Mouse (Mus musculus) adrenal gland, postnatal 14 days (tissue): ENCODE measurements around the gene Slc7a5. TPM values are rescaled to one million over a fixed set of nuclear protein-coding genes. Genes with fewer than 3 reads are reported as not detected.

ENCODE experiments used
- DNase-seq: peaks from one replicate; pipeline ENCODE4 v3.0.0; 2021; ENCODE audit warnings: mixed read lengths
- total RNA-seq: library from RNA; stranded (reverse); gene quantifications from 2 replicates; pipeline ENCODE4 v1.2.3, GENCODE M21; 2021

Gene Slc7a5
- total RNA-seq, 1 experiment from 2014 or later, result 41.4 TPM

GRCm38 (mm10) chr8:121884181-121884580 is 23.3 kb downstream of the Slc7a5 start:
- no peak for DNase-seq

- DNase-seq, result no peak
Measured at GRCm38 (mm10) chr8:121881921-121882320, 25.6 kb downstream of the Slc7a5 start.

DNA sequence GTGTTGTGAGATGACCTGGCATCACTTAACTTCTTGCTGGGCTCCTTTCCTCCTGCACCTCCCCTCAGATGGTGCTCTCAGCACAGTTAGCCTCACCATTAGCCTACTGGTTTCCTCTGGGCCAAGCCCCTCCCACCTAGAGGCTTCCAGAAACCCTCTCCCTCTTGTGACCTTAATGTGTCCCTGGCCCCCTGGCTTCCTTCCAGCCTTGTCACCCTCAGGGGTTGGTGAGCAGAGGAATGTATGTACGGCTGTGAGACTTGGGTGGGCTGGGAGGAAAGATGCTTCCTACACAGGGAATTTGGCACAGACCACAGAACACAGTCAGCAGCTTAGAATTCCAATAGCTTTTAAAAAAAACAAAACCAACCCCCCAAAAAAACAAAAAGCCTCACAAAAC is 26.7 kb downstream of the Slc7a5 start:
- DNase-seq, result no peak

DNA sequence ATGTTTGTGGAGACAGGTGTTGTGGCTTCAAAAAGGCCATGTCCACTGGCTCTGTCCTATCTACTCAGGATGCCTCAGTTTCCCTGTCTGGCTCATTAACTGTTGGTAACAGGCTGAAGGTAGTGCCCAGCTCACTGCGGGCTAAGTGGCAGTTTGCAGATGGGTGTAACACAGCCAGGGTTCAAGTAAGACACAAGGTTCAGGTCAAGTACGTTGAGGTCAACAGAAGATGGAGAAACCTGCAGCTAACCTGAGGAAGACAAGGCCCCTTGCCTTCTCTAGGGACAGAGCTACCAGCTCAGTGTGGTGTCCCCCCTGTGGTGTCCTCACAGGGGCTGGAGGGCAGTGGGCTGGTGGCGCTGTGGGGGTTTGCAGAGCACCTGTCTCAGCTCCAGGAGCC is 27.8 kb downstream of the Slc7a5 start:
- no peak for DNase-seq

GRCm38 (mm10) chr8:121877828-121878480 is 29.5 kb downstream of the Slc7a5 start:
- DNase-seq, result no peak

- DNase-seq, result no peak
Measured at GRCm38 (mm10) chr8:121877212-121877611, 30.3 kb downstream of the Slc7a5 start.

DNA sequence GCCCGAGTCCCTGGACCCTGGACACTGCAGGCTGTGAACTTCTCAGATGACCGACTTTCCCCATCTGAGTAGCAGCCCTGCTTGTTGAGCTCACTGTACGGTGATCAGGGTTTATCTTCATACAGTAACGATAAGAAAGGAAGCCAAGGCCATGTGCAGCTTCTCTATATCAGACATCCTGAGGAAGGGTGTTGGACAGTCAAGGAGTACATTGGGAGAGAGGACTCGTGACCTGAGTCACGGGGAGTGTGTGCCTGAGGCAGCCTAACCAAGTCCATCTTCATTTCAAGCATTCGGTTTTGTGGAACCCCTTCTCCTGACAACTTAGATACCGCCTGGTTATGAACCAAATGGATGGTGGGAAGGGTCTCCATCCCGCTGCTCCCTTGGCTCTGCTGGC is 32.0 kb downstream of the Slc7a5 start:
- no peak for DNase-seq

- no peak for DNase-seq
Measured at GRCm38 (mm10) chr8:121875045-121875444, 32.4 kb downstream of the Slc7a5 start.

- peak; percentile 82 for DNase-seq
Measured at GRCm38 (mm10) chr8:121874031-121874430, 33.5 kb downstream of the Slc7a5 start.

DNA sequence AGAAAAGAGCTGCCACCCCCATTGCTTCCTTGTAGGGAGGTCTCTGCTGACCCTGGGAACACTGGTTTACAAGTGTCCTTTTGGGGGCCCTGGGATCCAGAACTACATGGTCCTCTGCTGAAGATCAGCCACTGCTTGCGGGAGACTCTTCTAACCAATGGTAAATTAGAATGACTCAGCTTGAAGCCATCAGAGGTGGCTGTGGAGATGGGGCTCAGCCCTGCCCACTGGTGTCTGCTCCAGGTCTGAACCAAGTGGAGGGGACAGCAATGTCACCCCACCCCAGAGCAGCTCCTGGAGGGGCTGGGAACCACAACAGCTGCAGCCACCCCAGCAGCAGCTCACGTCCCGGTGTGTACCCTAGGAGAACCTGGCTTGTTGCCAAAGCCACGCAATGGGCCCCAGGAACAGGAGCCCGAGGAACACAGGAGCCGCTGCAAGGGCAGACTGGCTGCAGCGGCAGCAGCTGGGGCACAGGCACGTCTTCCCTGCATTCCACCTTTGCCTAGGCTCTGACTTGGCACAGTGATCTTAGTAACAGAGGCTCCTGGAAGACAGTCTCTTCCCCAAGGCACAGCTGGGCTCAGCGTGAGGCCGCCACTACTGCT is 35.6 kb downstream of the Slc7a5 start:
- peak; percentile 66 for DNase-seq

GRCm38 (mm10) chr8:121870190-121870589 is 37.3 kb downstream of the Slc7a5 start:
- no peak for DNase-seq

DNA sequence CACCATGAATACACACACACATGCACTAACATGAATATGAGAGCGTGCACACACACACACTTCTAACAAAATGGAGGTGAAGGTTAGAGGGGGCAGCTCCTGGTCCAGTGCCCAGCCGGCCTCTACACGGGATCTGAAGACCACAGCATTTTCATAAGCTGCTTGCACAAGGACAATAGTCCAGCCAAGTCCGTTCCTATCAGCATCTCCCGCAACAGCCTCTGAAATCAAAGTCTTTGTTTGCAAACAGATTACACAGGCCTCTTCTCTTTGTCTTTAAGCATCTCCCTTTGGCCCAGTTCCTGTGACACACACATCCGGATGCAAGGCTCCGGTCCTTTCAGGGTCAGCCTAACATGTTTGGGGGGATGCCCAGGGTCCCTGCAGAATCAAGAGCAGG is 38.6 kb downstream of the Slc7a5 start:
- DNase-seq, result no peak

- DNase-seq, result peak; percentile 80
Measured at GRCm38 (mm10) chr8:121868196-121868595, 39.3 kb downstream of the Slc7a5 start.

DNA sequence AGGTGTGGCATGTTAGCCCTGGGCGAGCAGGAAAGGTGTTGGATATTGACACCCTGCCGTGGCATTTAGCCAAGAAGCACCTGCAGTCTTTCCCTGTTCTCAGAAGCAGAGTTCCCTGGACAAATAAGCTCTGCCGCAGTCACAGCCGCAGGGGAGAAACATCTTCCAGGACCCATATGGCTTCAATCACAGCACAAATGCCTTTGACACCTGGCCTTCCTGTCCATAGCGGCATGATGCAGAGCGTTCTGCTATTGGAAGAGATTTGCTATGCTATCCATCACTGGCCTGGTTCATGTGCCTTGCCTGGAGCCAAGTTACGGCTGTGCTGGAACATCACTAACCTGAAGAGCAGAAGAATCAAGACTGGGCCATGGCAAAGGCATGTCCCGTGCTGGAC is 42.1 kb downstream of the Slc7a5 start:
- no peak for DNase-seq

DNA sequence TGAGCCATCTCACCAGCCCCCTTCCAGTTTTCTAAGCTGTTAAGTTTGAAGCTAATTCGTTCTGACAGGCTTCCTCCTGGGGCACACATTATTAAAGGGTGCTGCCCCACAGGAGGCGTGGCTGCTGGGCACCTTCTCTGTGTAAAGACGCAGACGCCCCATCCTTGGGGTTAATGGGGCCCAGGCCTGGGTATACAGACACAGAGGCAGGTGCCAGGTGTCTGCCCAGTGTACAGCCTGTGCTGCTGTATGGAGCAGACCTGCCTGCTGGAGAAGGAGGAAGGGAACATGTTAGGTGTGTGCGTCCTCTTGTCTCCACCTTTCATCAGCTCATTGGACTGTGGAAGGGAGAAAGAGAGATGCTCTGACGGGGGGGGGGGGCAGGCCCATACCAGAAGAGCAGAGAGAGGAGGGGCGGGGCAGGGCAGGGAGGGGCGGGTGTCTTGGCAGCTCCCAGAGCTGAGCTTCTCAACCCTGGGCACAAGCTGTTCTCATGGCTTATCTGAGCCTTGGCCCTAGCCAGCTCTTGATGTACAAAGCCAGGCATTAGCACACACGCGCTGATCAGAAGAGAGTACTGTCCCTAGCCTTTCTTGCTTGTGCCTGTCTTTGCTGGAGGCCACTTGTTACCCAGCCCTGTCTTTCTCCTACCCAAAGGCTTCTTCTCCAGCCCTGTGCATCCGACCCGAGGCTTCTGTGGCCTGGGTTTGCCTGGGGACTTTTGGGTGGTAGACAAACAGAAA is 45.5 kb downstream of the Slc7a5 start:
- DNase-seq, result peak; percentile 62

- DNase-seq, result no peak
Measured at GRCm38 (mm10) chr8:121861276-121861675, 46.2 kb downstream of the Slc7a5 start.

- DNase-seq, result no peak
Measured at GRCm38 (mm10) chr8:121857747-121858146, 49.7 kb downstream of the Slc7a5 start.

GRCm38 (mm10) chr8:121857331-121857730 is 50.2 kb downstream of the Slc7a5 start:
- DNase-seq, result no peak

- DNase-seq, result peak; percentile 72
Measured at GRCm38 (mm10) chr8:121856071-121856746, 51.3 kb downstream of the Slc7a5 start.

GRCm38 (mm10) chr8:121853586-121853985 is 53.9 kb downstream of the Slc7a5 start:
- DNase-seq, result peak; percentile 80

DNA sequence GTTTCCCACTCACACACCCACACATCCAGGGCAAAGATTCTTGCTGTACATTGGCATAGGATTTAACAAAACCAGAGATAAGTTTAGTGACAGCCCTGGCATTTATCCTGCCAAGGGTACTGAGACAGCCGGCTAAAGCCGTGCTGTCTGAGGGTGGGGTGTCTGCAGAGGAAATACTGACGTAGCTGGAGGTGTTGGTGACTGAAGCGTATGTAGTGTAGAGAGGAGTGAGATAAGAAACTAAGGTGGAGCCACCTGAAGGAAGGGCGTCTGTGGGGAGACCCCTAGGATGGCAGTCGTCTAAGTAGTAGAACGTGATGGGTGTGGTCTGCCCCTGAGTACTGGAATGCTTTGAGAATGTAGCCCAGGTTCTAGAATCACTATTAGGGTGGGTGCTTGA is 55.0 kb downstream of the Slc7a5 start:
- DNase-seq, result no peak

DNA sequence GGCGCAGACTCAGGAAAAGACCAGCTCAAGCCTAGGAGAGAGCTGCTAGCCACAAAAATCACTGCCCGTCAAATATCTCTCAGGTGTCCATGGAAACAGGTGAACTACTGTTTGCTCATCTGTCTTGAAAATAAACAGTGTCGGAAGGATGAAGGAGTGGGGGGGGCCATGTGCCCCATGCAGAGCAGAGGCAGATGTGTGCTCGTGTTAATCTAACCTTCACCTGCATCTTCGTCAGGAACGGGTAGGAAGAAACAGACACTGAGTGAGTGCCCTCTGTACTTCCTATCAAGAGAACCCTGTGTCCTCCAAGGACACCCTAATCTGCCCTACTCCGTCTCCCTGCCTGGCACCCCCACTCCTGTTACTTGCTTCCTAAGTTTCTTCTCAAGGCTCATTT is 55.8 kb downstream of the Slc7a5 start:
- DNase-seq, result no peak
